Comparison of ENCODE assay signal across 8 mouse cellular contexts in the genomic region with DNA sequence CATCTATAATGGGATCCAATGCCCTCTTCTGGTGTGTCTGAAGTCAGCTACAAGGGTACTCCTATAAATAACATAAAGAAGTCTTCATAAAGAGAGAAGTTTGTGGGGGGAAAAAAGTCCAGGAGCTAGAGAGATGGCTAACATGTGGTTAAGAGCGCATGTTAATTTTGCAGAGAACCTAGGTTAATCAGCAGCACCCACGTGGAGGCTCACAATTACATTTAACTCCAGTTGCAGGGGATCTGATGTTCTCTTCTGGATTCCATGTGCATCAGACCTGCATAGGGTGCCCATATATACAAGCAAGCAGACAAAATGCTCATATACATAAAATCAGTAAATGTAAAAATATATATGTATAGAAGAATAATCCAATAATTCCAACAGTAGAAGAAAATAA. TPM values are rescaled to one million over a fixed set of nuclear protein-coding genes. Genes with fewer than 3 reads are reported as not detected.
DNase-seq lines count a peak whose midpoint lies in the region; ATAC-seq and TF ChIP-seq lines count a peak whose summit lies in the region.

No protein-coding gene starts in this region.

- TF ChIP-seq RAD21 in MEL (IDR thresholded peaks at IDR 0.05; ENCODE audit: low read depth, low read length) = no peak

- no peak for TF ChIP-seq POLR2A in MEL (IDR thresholded peaks at IDR 0.05; ENCODE audit: control insufficient read depth in 1 of 2, insufficient read depth in 1 of 2, low read depth in 1 of 2, low read length in 2 of 2, poor library complexity in 1 of 2)

- no peak for ATAC-seq in heart, embryonic 13.5 days (ENCODE audit: extremely low read depth, insufficient number of reproducible peaks, low FRiP score, low TSS enrichment)
- no peak for ATAC-seq in hindbrain, embryonic 14.5 days (ENCODE audit: low FRiP score)
- ATAC-seq in midbrain, embryonic 13.5 days = no peak
- ATAC-seq in monocyte, adult 5-6 weeks (replicated peaks; ENCODE audit: insufficient number of reproducible peaks, low FRiP score, low TSS enrichment, poor library complexity, severe bottlenecking) = no peak

- peaks cover 25% of the 10 kb centered on the region for H3K36me3 ChIP-seq in heart, embryonic 13.5 days
- H3K36me3 ChIP-seq in MEL (ENCODE audit: control insufficient read depth in 1 of 2, insufficient read depth in 2 of 2, low read length in 2 of 2) = peaks cover 15 to 35% of the 10 kb centered on the region in 2 experiments
- H3K36me3 ChIP-seq in hindbrain, embryonic 14.5 days (replicated peaks; ENCODE audit: control insufficient read depth, insufficient read depth) = peaks cover 24% of the 10 kb centered on the region
- H3K36me3 ChIP-seq in midbrain, embryonic 13.5 days = peaks cover 22% of the 10 kb centered on the region

- H3K4me2 ChIP-seq in heart, embryonic 13.5 days = peak overlapping the region; percentile 82
- peak overlapping the region; percentile 95 for H3K4me2 ChIP-seq in hindbrain, embryonic 14.5 days (replicated peaks)
- H3K4me2 ChIP-seq in midbrain, embryonic 13.5 days (replicated peaks) = peak overlapping the region; percentile 92

- no peak for DNase-seq in heart, adult 11 months
- DNase-seq in MEL (ENCODE audit: low read depth, low spot score) = no peak
- DNase-seq in hindbrain, embryonic 14.5 days (ENCODE audit: low spot score) = no peak
- DNase-seq in lung, postnatal 14 days = no peak
- DNase-seq in cerebellum, postnatal 10 days = no peak

- TF ChIP-seq EP300 in MEL (IDR thresholded peaks at IDR 0.05; ENCODE audit: low read depth in 1 of 2, low read length in 2 of 2) = no peak

- no peak overlapping the region for H3K27ac ChIP-seq in heart, embryonic 13.5 days (replicated peaks)
- H3K27ac ChIP-seq in MEL (ENCODE audit: control insufficient read depth, low read depth, low read length) = no peak overlapping the region
- H3K27ac ChIP-seq in hindbrain, embryonic 14.5 days = no peak overlapping the region
- H3K27ac ChIP-seq in midbrain, embryonic 13.5 days = no peak overlapping the region

- WGBS in heart, embryonic 13.5 days = 62% methylated on average over 2 of the region's 2 CpGs
- WGBS in hindbrain, embryonic 14.5 days = 64% methylated on average over 2 of the region's 2 CpGs
- 66% methylated on average over 2 of the region's 2 CpGs for WGBS in midbrain, embryonic 13.5 days

- no peak for TF ChIP-seq CTCF in MEL (IDR thresholded peaks at IDR 0.05 in 2 of 3, conservative IDR thresholded peaks at IDR 0.05 in 1 of 3; ENCODE audit: control insufficient read depth in 1 of 3, insufficient read depth in 1 of 3, low read depth in 2 of 3, low read length in 3 of 3, poor library complexity in 1 of 3, severe bottlenecking in 1 of 3)

- H3K4me3 ChIP-seq in heart, embryonic 13.5 days = peak overlapping the region; percentile 74
- peak overlapping the region; percentile 55 to 74 for H3K4me3 ChIP-seq in MEL (ENCODE audit: control insufficient read depth in 1 of 2, insufficient read depth in 1 of 2, low read depth in 2 of 2, low read length in 2 of 2)
- peak overlapping the region; percentile 82 for H3K4me3 ChIP-seq in hindbrain, embryonic 14.5 days (replicated peaks; ENCODE audit: low read length)
- H3K4me3 ChIP-seq in midbrain, embryonic 13.5 days (replicated peaks) = peak overlapping the region; percentile 98

- H3K4me1 ChIP-seq in heart, embryonic 13.5 days = peaks cover 48% of the 10 kb centered on the region
- peaks cover 21 to 24% of the 10 kb centered on the region in 2 experiments for H3K4me1 ChIP-seq in MEL (ENCODE audit: control insufficient read depth in 1 of 2, insufficient read depth in 2 of 2, low read length in 2 of 2)
- H3K4me1 ChIP-seq in hindbrain, embryonic 14.5 days (replicated peaks; ENCODE audit: control insufficient read depth, insufficient read depth, low read length) = peaks cover 39% of the 10 kb centered on the region
- peaks cover 52% of the 10 kb centered on the region for H3K4me1 ChIP-seq in midbrain, embryonic 13.5 days (replicated peaks)

- H3K9ac ChIP-seq in heart, embryonic 13.5 days = peak overlapping the region; percentile 94; the same call in 1 of the 2 replicates
- peak overlapping the region; percentile 57 for H3K9ac ChIP-seq in MEL (ENCODE audit: control insufficient read depth, low read depth, low read length, poor library complexity, severe bottlenecking)
- H3K9ac ChIP-seq in hindbrain, embryonic 14.5 days = peak overlapping the region; percentile 31; the same call in 1 of the 2 replicates
- peak overlapping the region; percentile 39; the same call in 1 of the 2 replicates for H3K9ac ChIP-seq in midbrain, embryonic 13.5 days (replicated peaks)

- H3K27me3 ChIP-seq in heart, embryonic 13.5 days (replicated peaks) = no peaks in the 10 kb centered on the region
- H3K27me3 ChIP-seq in MEL (ENCODE audit: control insufficient read depth in 1 of 2, insufficient read depth in 2 of 2, low read length in 2 of 2) = no peaks in the 10 kb centered on the region
- no peaks in the 10 kb centered on the region for H3K27me3 ChIP-seq in hindbrain, embryonic 14.5 days (ENCODE audit: control insufficient read depth, insufficient read depth, low read length)
- 0 out of 2 replicates have a peak, but pooled peaks cover 3% of the 10 kb centered on the region for H3K27me3 ChIP-seq in midbrain, embryonic 13.5 days

- peaks cover 58% of the 10 kb centered on the region for H3K79me2 ChIP-seq in MEL (ENCODE audit: control insufficient read depth, insufficient read depth, low read length, poor library complexity)

- no peaks in the 10 kb centered on the region for H3K9me3 ChIP-seq in heart, embryonic 13.5 days
- no peaks in the 10 kb centered on the region for H3K9me3 ChIP-seq in MEL (replicated peaks; ENCODE audit: insufficient read depth, low read length)
- no peaks in the 10 kb centered on the region for H3K9me3 ChIP-seq in hindbrain, embryonic 14.5 days (ENCODE audit: control insufficient read depth, low read length)
- no peaks in the 10 kb centered on the region for H3K9me3 ChIP-seq in midbrain, embryonic 13.5 days

TF ChIP-seq in MEL, 35 proteins besides CTCF, POLR2A, EP300 and RAD21 (continues in another document):
- TF ChIP-seq MAFK (IDR thresholded peaks at IDR 0.05; ENCODE audit: borderline replicate concordance, low read depth, low read length) (no peak), MYC (IDR thresholded peaks at IDR 0.05; ENCODE audit: low read depth, low read length) (peak; percentile 39; the same call in 1 of the 2 replicates), MAZ (IDR thresholded peaks at IDR 0.05; ENCODE audit: low read depth, low read length) (no peak), SIN3A (IDR thresholded peaks at IDR 0.05; ENCODE audit: low read length) (0 out of 2 replicates have a peak, but pooled peaks have one; percentile 39), E2F4 (IDR thresholded peaks at IDR 0.05; ENCODE audit: borderline replicate concordance, low read depth, low read length) (no peak), RCOR1 (IDR thresholded peaks at IDR 0.05; ENCODE audit: low read depth, low read length) (no peak), MAX (IDR thresholded peaks at IDR 0.05; ENCODE audit: low read length) (peak; percentile 71)

RNA-seq across cellular contexts. Expression of a gene that starts 2.6 kb away (rescaled TPM):
- polyA plus RNA-seq in heart, embryonic 13.5 days (2015; fragmentation: Nextera tagmentation; extraction: Ambion mirVana) = 16.0 and 18.1 TPM in 2 replicates
- total RNA-seq in MEL (2012; rRNA removed) = 72.2 and 78.0 TPM in 2 replicates
- 100 to 1,000 TPM in 1 of 2 experiments, 10 to 100 TPM in 1; 41.7 to 108 TPM for polyA plus RNA-seq in MEL (2012; ENCODE audit: insufficient read depth in 1 of 2, insufficient read length in 2 of 2, low read depth in 1 of 2, low replicate concordance in 2 of 2, missing spikeins in 1 of 2)
- 40.2 and 42.3 TPM in 2 replicates for polyA plus RNA-seq in hindbrain, embryonic 14.5 days (2014; fragmentation: Nextera tagmentation; extraction: Ambion mirVana)
- polyA plus RNA-seq in midbrain, embryonic 13.5 days (2015; fragmentation: Nextera tagmentation; extraction: Ambion mirVana) = 36.0 and 42.5 TPM in 2 replicates
- 75.8 to 89.5 TPM (median 88.3 TPM) in 3 replicates for total RNA-seq in monocyte, adult 5-6 weeks (2017)

RNA-seq across cellular contexts. Expression of a gene that starts 15.4 kb away (rescaled TPM):
- 1.5 and 1.6 TPM in 2 replicates for polyA plus RNA-seq in heart, embryonic 13.5 days (2015; fragmentation: Nextera tagmentation; extraction: Ambion mirVana)
- 3.1 and 3.2 TPM in 2 replicates for total RNA-seq in MEL (2012; rRNA removed)
- polyA plus RNA-seq in MEL (2012; ENCODE audit: insufficient read depth in 1 of 2, insufficient read length in 2 of 2, low read depth in 1 of 2, low replicate concordance in 2 of 2, missing spikeins in 1 of 2) = 1 to 10 TPM in 1 of 2 experiments, not detected in 1; 3.3 TPM
- polyA plus RNA-seq in hindbrain, embryonic 14.5 days (2014; fragmentation: Nextera tagmentation; extraction: Ambion mirVana) = 2.3 and 3.0 TPM in 2 replicates
- 10.1 TPM in 2 replicates for polyA plus RNA-seq in midbrain, embryonic 13.5 days (2015; fragmentation: Nextera tagmentation; extraction: Ambion mirVana)
- 0.29 to 3.0 TPM (median 0.97 TPM) in 3 replicates for total RNA-seq in monocyte, adult 5-6 weeks (2017)

RNA-seq across cellular contexts. Expression of a gene that starts 26.2 kb away (rescaled TPM):
- polyA plus RNA-seq in heart, embryonic 13.5 days (2015; fragmentation: Nextera tagmentation; extraction: Ambion mirVana) = 26.7 and 29.0 TPM in 2 replicates
- total RNA-seq in MEL (2012; rRNA removed) = 29.4 and 34.2 TPM in 2 replicates
- 10 to 100 TPM in 1 of 2 experiments, not detected in 1; 47.2 TPM for polyA plus RNA-seq in MEL (2012; ENCODE audit: insufficient read depth in 1 of 2, insufficient read length in 2 of 2, low read depth in 1 of 2, low replicate concordance in 2 of 2, missing spikeins in 1 of 2)
- polyA plus RNA-seq in hindbrain, embryonic 14.5 days (2014; fragmentation: Nextera tagmentation; extraction: Ambion mirVana) = 13.0 and 13.4 TPM in 2 replicates
- 16.7 and 16.9 TPM in 2 replicates for polyA plus RNA-seq in midbrain, embryonic 13.5 days (2015; fragmentation: Nextera tagmentation; extraction: Ambion mirVana)
- total RNA-seq in monocyte, adult 5-6 weeks (2017) = 30.2 to 33.6 TPM (median 31.1 TPM) in 3 replicates

RNA-seq across cellular contexts. Expression of a gene that starts 29.5 kb away (rescaled TPM):
- polyA plus RNA-seq in heart, embryonic 13.5 days (2015; fragmentation: Nextera tagmentation; extraction: Ambion mirVana) = 43.3 and 46.9 TPM in 2 replicates
- total RNA-seq in MEL (2012; rRNA removed) = 63.9 and 66.8 TPM in 2 replicates
- polyA plus RNA-seq in MEL (2012; ENCODE audit: insufficient read depth in 1 of 2, insufficient read length in 2 of 2, low read depth in 1 of 2, low replicate concordance in 2 of 2, missing spikeins in 1 of 2) = 100 to 1,000 TPM in 1 of 2 experiments, not detected in 1; 101 TPM
- polyA plus RNA-seq in hindbrain, embryonic 14.5 days (2014; fragmentation: Nextera tagmentation; extraction: Ambion mirVana) = 49.6 and 52.9 TPM in 2 replicates
- 52.2 and 53.3 TPM in 2 replicates for polyA plus RNA-seq in midbrain, embryonic 13.5 days (2015; fragmentation: Nextera tagmentation; extraction: Ambion mirVana)
- 50.2 to 87.3 TPM (median 73.1 TPM) in 3 replicates for total RNA-seq in monocyte, adult 5-6 weeks (2017)

RNA-seq across cellular contexts. Expression of a gene that starts 49.0 kb away (rescaled TPM):
- polyA plus RNA-seq in heart, embryonic 13.5 days (2015; fragmentation: Nextera tagmentation; extraction: Ambion mirVana) = not detected in 2 replicates
- not detected in 2 replicates for total RNA-seq in MEL (2012; rRNA removed)
- polyA plus RNA-seq in MEL (2012; ENCODE audit: insufficient read depth in 1 of 2, insufficient read length in 2 of 2, low read depth in 1 of 2, low replicate concordance in 2 of 2, missing spikeins in 1 of 2) = not detected
- 0.12 TPM in 1 of 2 replicates, not detected in the other for polyA plus RNA-seq in hindbrain, embryonic 14.5 days (2014; fragmentation: Nextera tagmentation; extraction: Ambion mirVana)
- not detected in 2 replicates for polyA plus RNA-seq in midbrain, embryonic 13.5 days (2015; fragmentation: Nextera tagmentation; extraction: Ambion mirVana)
- total RNA-seq in monocyte, adult 5-6 weeks (2017) = 4.2 to 6.6 TPM (median 6.1 TPM) in 3 replicates

Comparison
In these comparisons a context has a peak if more than half of its experiments do, and no peak if none do; other contexts are left out.
1. H3K9ac ChIP-seq: peak in every context shown above with its lines; median percentile 94 in heart, embryonic 13.5 days; 57 in MEL; 39 in midbrain, embryonic 13.5 days; 31 in hindbrain, embryonic 14.5 days.